Mouse (Mus musculus) T-helper 1 cell (primary cell): ENCODE measurements at regions not wholly inside any gene's neighbourhood (a gene's known extent, or its start where the extent isn't known, plus 50 kb on each side); places are given as distances from the start of the nearest gene placed in this dataset.

Source experiments
- in situ Hi-C: fragments of 300-600 bp; cut with MboI, MseI; formaldehyde crosslinking; loops from one replicate; pipeline ENCODE4 v1.15.1; 2025; ENCODE audit warnings: high pct_unique_total_duplicates

- in situ Hi-C loops = no loop called here
Measured at GRCm38 (mm10) chr8:107642241-107642640, 54.0 kb upstream of the Psmd7 start.

GRCm38 (mm10) chr8:107647936-107648335 lies 59.7 kb upstream of the Psmd7 start:
- in situ Hi-C loops = no loop called here

- in situ Hi-C loops = no loop called here
Measured at GRCm38 (mm10) chr8:107650306-107650705, 62.0 kb upstream of the Psmd7 start.

GRCm38 (mm10) chr8:107651424-107651823 lies 63.2 kb upstream of the Psmd7 start:
- in situ Hi-C loops = no loop called here

DNA sequence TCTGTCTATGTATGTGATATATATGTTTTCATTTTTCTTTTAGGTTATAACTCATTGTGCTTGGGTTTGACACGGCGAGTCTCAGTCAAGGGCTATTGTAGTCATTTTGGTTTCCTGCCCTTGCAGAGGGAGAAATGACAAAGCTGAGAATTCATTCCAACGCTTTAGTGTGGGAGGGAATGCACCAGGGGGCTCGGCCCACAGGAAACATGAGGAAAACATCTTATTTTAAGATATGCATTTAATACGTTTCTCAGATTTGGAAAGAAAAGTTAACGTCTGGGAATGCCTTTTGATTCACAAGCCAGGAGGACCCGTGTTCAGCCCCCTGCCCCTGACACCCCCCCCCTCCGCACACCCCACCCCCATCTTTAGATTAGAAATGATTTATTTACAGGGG lies 64.0 kb upstream of the Psmd7 start:
- in situ Hi-C loops = no loop called here

DNA sequence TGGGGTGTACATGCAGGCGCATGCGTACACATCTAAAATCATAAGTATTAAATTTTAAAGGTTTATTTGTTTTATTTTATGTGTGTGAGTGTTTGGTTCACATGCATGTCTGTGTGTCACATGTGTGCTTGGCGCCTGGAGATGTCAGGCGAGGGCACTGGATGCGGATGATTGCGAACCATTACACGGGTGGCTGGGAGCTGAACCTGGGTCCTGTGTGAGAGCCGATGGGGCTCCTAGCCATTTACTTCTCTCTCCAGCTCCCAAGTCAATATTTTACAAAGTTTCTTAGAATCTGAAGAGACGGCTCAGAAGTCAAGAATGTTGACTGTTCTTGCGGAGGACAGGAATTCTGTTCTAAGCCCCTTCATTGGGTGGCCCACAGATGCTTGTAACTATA lies 65.4 kb upstream of the Psmd7 start:
- in situ Hi-C loops = no loop called here

DNA sequence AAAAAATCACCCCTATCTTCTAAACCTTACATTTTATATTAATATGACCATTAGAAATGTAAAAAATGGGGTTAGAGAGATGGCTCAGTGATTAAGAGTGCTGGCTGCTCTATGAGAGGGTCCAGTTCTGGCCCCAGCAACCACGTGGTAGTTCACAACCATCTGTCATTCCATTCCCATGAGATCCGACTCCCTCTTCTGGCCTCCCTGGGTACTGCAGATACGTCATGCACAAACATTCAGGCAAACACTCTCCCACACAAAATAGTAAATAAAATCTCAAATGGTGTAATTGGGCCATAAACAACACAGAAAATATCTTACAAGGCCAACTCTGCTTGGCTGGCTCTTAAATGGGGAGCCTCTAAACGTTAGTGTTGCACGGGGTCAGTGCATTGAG lies 68.4 kb upstream of the Psmd7 start:
- in situ Hi-C loops = no loop called here

- in situ Hi-C loops = no loop called here
Measured at GRCm38 (mm10) chr8:107657741-107658140, 69.5 kb upstream of the Psmd7 start.

DNA sequence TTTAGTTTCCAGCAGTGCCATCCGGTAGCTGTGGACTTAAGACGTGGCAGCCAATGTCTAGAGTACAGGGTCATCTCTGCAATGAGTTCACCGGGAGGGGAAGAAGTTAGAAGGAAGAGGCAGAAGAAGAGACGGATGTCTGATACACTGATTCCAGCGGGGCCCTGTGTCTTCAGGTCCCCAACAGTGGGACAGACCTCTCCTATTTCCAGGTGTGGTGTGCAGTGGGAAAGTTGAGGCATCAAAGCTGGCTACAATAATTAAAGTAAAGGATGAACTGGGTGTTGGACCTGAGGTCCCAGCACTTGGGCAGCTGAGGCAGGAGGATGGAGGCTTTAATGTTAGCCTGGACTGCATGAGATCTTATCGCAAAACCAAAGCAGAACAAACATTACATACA lies 70.1 kb upstream of the Psmd7 start:
- in situ Hi-C loops = no loop called here

DNA sequence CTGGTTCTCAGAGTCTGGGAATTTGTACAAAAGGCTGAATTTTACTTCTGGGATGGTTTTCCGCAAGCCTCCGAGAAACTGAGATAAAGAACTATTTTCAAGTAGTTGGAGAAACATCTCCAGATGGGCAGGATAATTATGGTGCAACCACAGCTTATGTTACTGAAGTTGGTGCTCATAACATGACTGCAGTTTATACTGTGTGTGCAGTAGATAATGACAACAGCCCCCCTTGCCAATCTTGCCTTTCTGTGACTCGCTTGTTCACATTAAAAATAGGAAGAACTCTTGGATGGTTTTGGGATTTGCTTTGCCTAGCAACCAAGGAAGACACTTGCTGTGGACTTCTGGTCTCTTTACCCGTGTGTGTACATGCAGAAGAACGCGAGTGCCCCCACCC lies 72.4 kb upstream of the Psmd7 start:
- in situ Hi-C loops = no loop called here

- in situ Hi-C loops = no loop called here
Measured at GRCm38 (mm10) chr8:107669608-107670007, 81.3 kb upstream of the Psmd7 start.

DNA sequence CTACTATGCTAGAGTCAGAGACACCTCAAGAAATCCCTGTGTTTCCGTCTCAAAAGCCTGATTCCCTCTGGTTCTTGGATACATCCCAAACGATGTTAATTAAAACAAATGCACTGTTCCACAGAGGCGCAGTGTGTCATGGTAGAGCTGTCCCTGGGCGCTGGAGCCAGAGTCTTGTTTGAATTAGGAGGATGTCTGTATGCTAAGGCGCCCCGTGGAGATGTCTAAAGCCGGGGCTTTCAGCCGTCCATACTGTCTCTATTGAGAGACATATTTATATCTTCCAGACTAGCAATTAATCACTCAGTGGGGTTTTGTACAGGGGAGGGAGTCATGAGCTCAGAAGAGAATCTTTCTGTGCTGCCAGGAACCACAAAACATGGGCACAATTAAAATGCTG lies 83.2 kb upstream of the Psmd7 start:
- in situ Hi-C loops = no loop called here

- in situ Hi-C loops = no loop called here
Measured at GRCm38 (mm10) chr8:107672691-107673090, 84.4 kb upstream of the Psmd7 start.

DNA sequence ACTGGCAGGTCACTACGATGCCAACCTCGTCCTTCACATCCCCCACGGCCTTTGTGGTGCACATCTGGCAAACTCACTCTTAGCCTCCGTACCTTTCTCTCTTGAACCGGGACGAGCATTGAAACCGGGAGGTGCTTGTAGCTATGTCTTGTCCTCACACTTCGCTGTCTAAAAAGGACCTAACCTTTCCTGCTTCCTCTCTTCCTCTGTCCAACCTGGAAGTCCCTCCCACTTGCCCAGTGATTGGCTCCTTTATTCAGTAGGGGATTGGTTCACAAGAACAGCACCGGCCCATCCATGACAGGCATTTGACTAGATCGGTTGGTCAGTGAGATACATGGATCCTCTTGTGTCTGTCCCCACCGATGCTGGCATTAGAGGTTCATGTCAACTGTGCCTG lies 93.8 kb upstream of the Psmd7 start:
- in situ Hi-C loops = loop anchor here (5.0 kb wide), 1 partner anchor 35 kb away; no protein-coding TSS in a partner anchor

DNA sequence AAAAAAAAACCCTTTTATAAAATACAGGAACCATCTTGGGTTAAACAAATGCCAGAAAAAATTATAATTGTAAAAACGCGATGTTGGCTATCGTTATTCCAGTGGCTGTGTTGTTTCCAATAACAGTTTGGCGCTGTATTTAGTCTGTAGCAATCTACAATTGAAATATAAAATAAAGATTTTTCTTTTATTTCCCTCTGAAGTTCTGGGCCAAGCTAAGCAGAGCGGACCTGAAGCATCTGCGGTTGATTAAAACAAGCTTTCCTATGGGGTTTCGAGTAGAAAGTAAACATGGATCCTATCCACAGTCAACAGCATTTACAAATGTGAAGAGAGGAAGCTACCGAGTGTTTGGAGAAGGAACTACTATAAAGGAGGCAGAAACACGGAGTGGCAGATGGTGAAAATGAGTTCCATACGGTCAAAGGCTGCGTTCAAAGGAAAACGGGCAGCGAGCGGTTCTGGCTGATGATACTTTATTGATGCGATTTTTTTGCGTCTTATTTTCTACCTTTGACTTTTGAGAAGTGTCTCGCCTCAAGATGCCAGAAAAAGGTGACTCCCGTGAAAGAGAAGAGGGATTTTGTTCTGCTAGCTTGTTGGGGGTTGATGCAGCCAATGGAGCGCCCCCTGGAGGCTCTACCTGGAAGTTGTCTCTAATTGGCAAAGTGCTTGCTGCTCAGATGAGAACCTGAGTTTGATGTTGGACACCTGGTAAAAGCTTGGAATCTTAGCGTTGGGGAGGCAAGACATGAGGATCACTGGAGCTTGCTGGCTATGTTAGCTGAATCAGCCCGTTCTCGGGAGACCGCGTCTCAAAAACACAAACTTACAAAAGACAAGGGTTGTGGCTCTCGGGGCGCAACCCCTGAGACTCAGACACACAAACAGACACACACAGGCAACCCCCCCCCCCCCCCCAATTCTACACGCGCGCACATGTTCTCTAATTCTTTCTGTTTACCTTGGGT lies 96.7 kb upstream of the Psmd7 start:
- in situ Hi-C loops = loop anchor here (5.0 kb wide), 1 partner anchor 32 kb away; no protein-coding TSS in a partner anchor

DNA sequence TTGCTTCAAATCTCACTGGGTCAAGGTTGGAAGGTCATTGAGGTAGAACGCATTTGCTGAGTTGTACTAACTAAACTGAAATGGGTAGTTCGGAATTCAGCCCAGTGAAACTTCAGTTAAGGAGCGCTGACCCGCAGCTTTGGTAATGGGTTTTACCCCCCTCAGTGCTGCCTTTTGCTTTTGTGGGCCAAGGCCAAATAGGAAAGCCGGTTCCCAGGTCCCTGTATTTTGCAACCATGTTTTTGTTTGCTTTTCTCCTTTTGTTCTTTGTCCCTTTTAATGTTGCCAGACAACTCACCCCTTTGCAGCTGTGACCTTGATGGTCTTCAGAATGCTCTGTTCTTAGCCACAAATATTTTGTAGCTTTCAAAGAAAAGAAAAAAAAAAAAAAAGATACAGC lies 98.7 kb upstream of the Psmd7 start:
- in situ Hi-C loops = no loop called here

- in situ Hi-C loops = no loop called here
Measured at GRCm38 (mm10) chr8:107687529-107687928, 99.3 kb upstream of the Psmd7 start.

DNA sequence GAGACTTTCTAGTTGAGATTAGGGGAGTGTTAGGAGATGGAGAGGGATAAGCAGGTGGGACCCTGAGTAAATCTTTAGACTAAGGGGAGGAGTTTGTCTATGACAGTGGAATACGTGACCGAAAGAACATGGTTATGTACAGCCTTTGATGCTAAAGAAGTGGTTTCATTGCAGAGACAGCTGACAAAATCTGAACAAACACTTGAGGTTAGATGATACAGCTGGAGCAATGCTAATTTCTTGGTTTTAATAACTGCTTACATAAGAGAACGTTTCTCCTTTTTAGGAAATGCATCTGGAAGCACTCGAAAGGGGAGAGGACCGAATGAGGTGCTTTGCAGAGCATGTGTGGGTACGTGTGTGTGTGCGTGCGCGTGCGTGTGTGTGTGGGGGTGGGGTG lies 100.8 kb upstream of the Psmd7 start:
- in situ Hi-C loops = no loop called here

- in situ Hi-C loops = no loop called here
Measured at GRCm38 (mm10) chr8:107691251-107691650, 103.0 kb upstream of the Psmd7 start.

- in situ Hi-C loops = no loop called here
Measured at GRCm38 (mm10) chr8:107696384-107697346, 108.4 kb upstream of the Psmd7 start.

GRCm38 (mm10) chr8:107699307-107699706 lies 111.0 kb upstream of the Psmd7 start:
- in situ Hi-C loops = no loop called here

DNA sequence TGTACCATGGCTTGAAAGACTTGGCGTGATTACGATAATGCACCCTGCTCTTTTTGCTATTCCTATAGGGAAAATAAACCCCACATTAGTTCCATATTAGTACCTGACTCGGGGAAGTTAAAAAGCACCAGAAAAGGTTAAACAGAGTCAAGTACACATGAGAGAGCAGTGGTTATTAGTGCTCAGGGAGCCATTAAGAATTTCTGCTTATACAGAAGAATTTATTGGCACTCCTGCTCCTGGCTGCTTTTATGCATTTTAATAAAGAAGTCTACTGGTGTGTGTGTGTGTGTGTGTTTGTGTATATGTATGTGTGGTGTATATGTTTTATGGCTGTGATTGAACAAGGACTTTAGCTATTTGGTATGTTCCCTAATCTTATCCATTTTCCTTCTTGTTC lies 111.5 kb upstream of the Psmd7 start:
- in situ Hi-C loops = no loop called here
